Mouse (Mus musculus) MEL (cell line): ENCODE measurements around the gene Hbq1b. TPM values are rescaled to one million over a fixed set of nuclear protein-coding genes. Genes with fewer than 3 reads are reported as not detected.
"Not testable (repeated sequence)": the region's sequence is repeated elsewhere in the genome, so short reads cannot be mapped to it uniquely, and the experiment has no call there.

Experiments used
- DNase-seq: peaks from one replicate; pipeline ENCODE4 v3.0.0; 2011; ENCODE audit warnings: low read depth, low spot score
- H3K27ac ChIP-seq: 2 replicates; pipeline ENCODE4 v1.5.1; 2012; ENCODE audit warnings: low read depth, mild to moderate bottlenecking, control low read depth, low read length, moderate library complexity; ENCODE audit not compliant: control insufficient read depth
- H3K27me3 ChIP-seq, 2 experiments: fragments of 150-350 bp in 1 of 2; sonication (generic) in 1 of 2; 2 replicates each; pipeline ENCODE4 v1.6.1; 2012; ENCODE audit warnings: low read length in 2 of 2, mild to moderate bottlenecking in 2 of 2, improper control_type of control experiment in 1 of 2, moderate library complexity in 1 of 2; ENCODE audit not compliant: insufficient read depth in 2 of 2, control insufficient read depth in 1 of 2
- H3K36me3 ChIP-seq, 2 experiments: 2 replicates each; pipeline ENCODE4 v1.6.1; 2012 to 2014; ENCODE audit warnings: low read length in 2 of 2, improper control_type of control experiment in 1 of 2, inconsistent platforms in 1 of 2, mild to moderate bottlenecking in 1 of 2; ENCODE audit not compliant: insufficient read depth in 2 of 2, control insufficient read depth in 1 of 2
- H3K4me1 ChIP-seq, 2 experiments: fragments of 150-350 bp in 1 of 2; sonication (generic) in 1 of 2; 2 replicates each; pipeline ENCODE4 v1.6.1; 2012; ENCODE audit warnings: low read length in 2 of 2, improper control_type of control experiment in 1 of 2, mild to moderate bottlenecking in 1 of 2; ENCODE audit not compliant: insufficient read depth in 2 of 2, control insufficient read depth in 1 of 2
- H3K4me3 ChIP-seq, 2 experiments: fragments of 150-350 bp in 1 of 2; sonication (generic) in 1 of 2; 2 replicates each; pipeline ENCODE4 v1.5.1; 2012; ENCODE audit warnings: low read depth in 2 of 2, low read length in 2 of 2, mild to moderate bottlenecking in 2 of 2, moderate library complexity in 2 of 2, control low read depth in 1 of 2, improper control_type of control experiment in 1 of 2; ENCODE audit not compliant: control insufficient read depth in 1 of 2, insufficient read depth in 1 of 2
- H3K79me2 ChIP-seq: 2 replicates; pipeline ENCODE4 v1.6.1; 2012; ENCODE audit warnings: mild to moderate bottlenecking, low read length, moderate library complexity; ENCODE audit not compliant: control insufficient read depth, poor library complexity, insufficient read depth
- H3K9ac ChIP-seq: 2 replicates; pipeline ENCODE4 v1.6.1; 2012; ENCODE audit warnings: low read depth, mild to moderate bottlenecking, control low read depth, low read length, moderate library complexity; ENCODE audit not compliant: control insufficient read depth, poor library complexity, severe bottlenecking
- H3K9me3 ChIP-seq: fragments of 150-350 bp; sonication (generic); replicated peaks from 2 replicates; pipeline ENCODE4 v1.6.1; 2012; ENCODE audit warnings: mild to moderate bottlenecking, low read length, improper control_type of control experiment, moderate library complexity; ENCODE audit not compliant: insufficient read depth
- CHD2 ChIP-seq: IDR thresholded peaks from 2 replicates; pipeline ENCODE4 v1.6.1; 2011; ENCODE audit warnings: low read length, improper control_type of control experiment
- CTCF ChIP-seq, 3 experiments: IDR thresholded peaks in 2 of 3; conservative IDR thresholded peaks in 1 of 3; 2 replicates each; pipeline ENCODE4 v1.5.1; 2011 to 2012; ENCODE audit warnings: low read length in 3 of 3, low read depth in 2 of 3, mild to moderate bottlenecking in 2 of 3, improper control_type of control experiment in 1 of 3, inconsistent platforms in 1 of 3, mixed read lengths in 1 of 3, moderate library complexity in 1 of 3; ENCODE audit not compliant: control insufficient read depth in 1 of 3, insufficient read depth in 1 of 3, poor library complexity in 1 of 3, severe bottlenecking in 1 of 3
- E2F4 ChIP-seq: IDR thresholded peaks from 2 replicates; pipeline ENCODE4 v1.6.1; 2011; ENCODE audit warnings: low read depth, low read length, improper control_type of control experiment, borderline replicate concordance
- GABPA ChIP-seq: IDR thresholded peaks from 2 replicates; pipeline ENCODE4 v1.6.1; 2012; ENCODE audit warnings: low read depth, mild to moderate bottlenecking, inconsistent platforms, low read length, improper control_type of control experiment, moderate library complexity
- JUND ChIP-seq: IDR thresholded peaks from 2 replicates; pipeline ENCODE4 v1.6.1; 2011; ENCODE audit warnings: low read depth, mild to moderate bottlenecking, improper control_type of control experiment, low read length
- MEF2A ChIP-seq: IDR thresholded peaks from 2 replicates; pipeline ENCODE4 v1.6.1; 2014; ENCODE audit warnings: low read depth, mild to moderate bottlenecking, inconsistent platforms, low read length, improper control_type of control experiment; ENCODE audit not compliant: poor library complexity, insufficient replicate concordance, severe bottlenecking; ENCODE audit errors: extremely low read depth
- NELFE ChIP-seq: IDR thresholded peaks from 2 replicates; pipeline ENCODE4 v1.6.1; 2011; ENCODE audit warnings: low read depth, low read length, improper control_type of control experiment
- NRF1 ChIP-seq: IDR thresholded peaks from 2 replicates; pipeline ENCODE4 v1.6.1; 2014; ENCODE audit warnings: low read depth, mild to moderate bottlenecking, inconsistent platforms, low read length, improper control_type of control experiment, moderate library complexity; ENCODE audit not compliant: poor library complexity, insufficient read depth, severe bottlenecking
- POLR2AphosphoS2 ChIP-seq: IDR thresholded peaks from 2 replicates; pipeline ENCODE4 v1.6.1; 2011; ENCODE audit warnings: low read length, improper control_type of control experiment
- POLR2AphosphoS5 ChIP-seq: IDR thresholded peaks from 2 replicates; pipeline ENCODE4 v1.6.1; 2012; ENCODE audit warnings: low read depth, borderline replicate concordance, mild to moderate bottlenecking, inconsistent platforms, low read length, moderate library complexity, mixed read lengths
- RAD21 ChIP-seq: IDR thresholded peaks from 2 replicates; pipeline ENCODE4 v1.6.1; 2011; ENCODE audit warnings: mild to moderate bottlenecking, low read depth, low read length, improper control_type of control experiment
- RCOR1 ChIP-seq: IDR thresholded peaks from 2 replicates; pipeline ENCODE4 v1.6.1; 2012; ENCODE audit warnings: low read depth, mild to moderate bottlenecking, inconsistent platforms, low read length, improper control_type of control experiment
- SIN3A ChIP-seq: IDR thresholded peaks from 2 replicates; pipeline ENCODE4 v1.6.1; 2012; ENCODE audit warnings: low read length, improper control_type of control experiment, inconsistent platforms
- SMC3 ChIP-seq: IDR thresholded peaks from 2 replicates; pipeline ENCODE4 v1.6.1; 2011; ENCODE audit warnings: low read depth, low read length, improper control_type of control experiment
- TAL1 ChIP-seq: IDR thresholded peaks from 2 replicates; pipeline ENCODE4 v1.6.1; 2012; ENCODE audit warnings: mild to moderate bottlenecking, inconsistent platforms, low read length, moderate library complexity, mixed read lengths
- TBP ChIP-seq: IDR thresholded peaks from 2 replicates; pipeline ENCODE4 v1.8.0; 2011; ENCODE audit warnings: low read depth, low read length, improper control_type of control experiment
- TCF12 ChIP-seq: IDR thresholded peaks from 2 replicates; pipeline ENCODE4 v1.6.1; 2014; ENCODE audit warnings: low read depth, mild to moderate bottlenecking, inconsistent platforms, low read length, improper control_type of control experiment, moderate library complexity
- USF1 ChIP-seq: IDR thresholded peaks from 2 replicates; pipeline ENCODE4 v1.6.1; 2014; ENCODE audit warnings: low read depth, mild to moderate bottlenecking, inconsistent platforms, low read length, improper control_type of control experiment, moderate library complexity
- ZC3H11A ChIP-seq: IDR thresholded peaks from 2 replicates; pipeline ENCODE4 v1.6.1; 2012; ENCODE audit warnings: low read depth, mild to moderate bottlenecking, inconsistent platforms, low read length, improper control_type of control experiment
- ZKSCAN1 ChIP-seq: IDR thresholded peaks from 2 replicates; pipeline ENCODE4 v1.6.1; 2012; ENCODE audit warnings: low read depth, mild to moderate bottlenecking, inconsistent platforms, low read length, improper control_type of control experiment, moderate library complexity
- ZMIZ1 ChIP-seq: IDR thresholded peaks from 2 replicates; pipeline ENCODE4 v1.6.1; 2012; ENCODE audit warnings: low read depth, mild to moderate bottlenecking, inconsistent platforms, low read length, improper control_type of control experiment, moderate library complexity
- ZNF384 ChIP-seq: IDR thresholded peaks from 2 replicates; pipeline ENCODE4 v1.6.1; 2012; ENCODE audit warnings: low read depth, mild to moderate bottlenecking, inconsistent platforms, low read length, improper control_type of control experiment
- polyA plus RNA-seq, 2 experiments: library from polyadenylated mRNA; stranded (reverse) in 1 of 2; unstranded in 1 of 2; fragments of >175 nt in 1 of 2; fragments of >200 nt in 1 of 2; gene quantifications; 2 replicates each; pipeline versions ENCODE4 v1.2.1 to v1.2.4; 2012; ENCODE audit warnings: low replicate concordance in 2 of 2, low read depth in 1 of 2; ENCODE audit not compliant: insufficient read length in 2 of 2, insufficient read depth in 1 of 2, missing spikeins in 1 of 2
- total RNA-seq: library from RNA; depleted of rRNA; stranded (reverse); fragments of 300-350 nt; gene quantifications from 2 replicates; pipeline ENCODE4 v1.2.3, GENCODE M21; 2012; rRNA removed

Gene Hbq1b
- total RNA-seq (2.3 and 2.5 TPM in 2 replicates), polyA plus RNA-seq (1 to 10 TPM in 1 of 2 experiments, not detected in 1; 6.5 TPM)

GRCm38 (mm10) chr11:32286695-32287492 lies at the start of gene Hbq1b:
Gene Hbq1b, plus strand, starts transcription at chr11:32286965.
- H3K27ac ChIP-seq, H3K36me3 ChIP-seq, H3K9me3 ChIP-seq, H3K4me1 ChIP-seq, H3K27me3 ChIP-seq, H3K79me2 ChIP-seq: not testable (repeated sequence)
- TF ChIP-seq SMC3 (peak; percentile 70), ZC3H11A (peak; percentile 53), RAD21 (peak; percentile 51), POLR2AphosphoS5 (peak; percentile 19; the same call in 1 of the 2 replicates), ZNF384 (peak; percentile 47; the same call in 1 of the 2 replicates), CTCF (IDR thresholded peaks at IDR 0.05 in 2 of 3, conservative IDR thresholded peaks at IDR 0.05 in 1 of 3; ENCODE audit: control insufficient read depth in 1 of 3, insufficient read depth in 1 of 3, low read depth in 2 of 3, low read length in 3 of 3, poor library complexity in 1 of 3, severe bottlenecking in 1 of 3) (peak; percentile 66 to 73 (median 66)), SIN3A (0 out of 2 replicates have a peak, but pooled peaks have one; percentile 27)
- H3K9ac ChIP-seq: peak within 1 kb of the TSS; percentile 51
- peak within 1 kb of the TSS; percentile 55 to 65 for H3K4me3 ChIP-seq
- DNase-seq: peak; percentile 85

GRCm38 (mm10) chr11:32237411-32237795 lies 49.4 kb upstream of the Hbq1b start:
- H3K27ac ChIP-seq: no peak overlapping the region
- H3K36me3 ChIP-seq: peaks cover 0 to 3% of the 10 kb centered on the region in 2 experiments; a peak in 2 of 4 replicates
- no peak overlapping the region for H3K9ac ChIP-seq
- TF ChIP-seq RCOR1 (no peak), NELFE (no peak), USF1 (no peak), E2F4 (no peak), POLR2AphosphoS2 (no peak), ZMIZ1 (no peak), CHD2 (no peak), NRF1 (no peak), POLR2AphosphoS5 (no peak), TCF12 (no peak), GABPA (no peak), SIN3A (no peak), TAL1 (no peak), ZKSCAN1 (no peak), MEF2A (no peak), CTCF (IDR thresholded peaks at IDR 0.05 in 2 of 3, conservative IDR thresholded peaks at IDR 0.05 in 1 of 3; ENCODE audit: control insufficient read depth in 1 of 3, insufficient read depth in 1 of 3, low read depth in 2 of 3, low read length in 3 of 3, poor library complexity in 1 of 3, severe bottlenecking in 1 of 3) (no peak), JUND (no peak), TBP (no peak), ZNF384 (no peak)
- no peaks in the 10 kb centered on the region for H3K27me3 ChIP-seq
- DNase-seq: no peak
- H3K4me1 ChIP-seq: peaks cover under 1 to 4% of the 10 kb centered on the region in 2 experiments; a peak in 3 of 4 replicates
- no peaks in the 10 kb centered on the region for H3K9me3 ChIP-seq
- no peaks in the 10 kb centered on the region for H3K79me2 ChIP-seq
- H3K4me3 ChIP-seq: no peak overlapping the region
